Mouse (Mus musculus) intestine, postnatal 0 days (tissue): ENCODE data around the gene Enpp1. TPM values are rescaled to one million over a fixed set of nuclear protein-coding genes. Genes with fewer than 3 reads are reported as not detected.

Experiments used
- ATAC-seq: fragments of 200-750 bp; cut with Nextera tagmentation; 2 replicates; pipeline ENCODE4 v1.8.0; 2017; ENCODE audit warnings: mild to moderate bottlenecking, moderate TSS enrichment, moderate library complexity
- H3K27ac ChIP-seq: fragments of 300-500 bp; sonication (generic); 2 replicates; pipeline ENCODE4 v1.5.1; 2014; ENCODE audit warnings: mild to moderate bottlenecking, low read depth, low read length, moderate library complexity
- H3K27me3 ChIP-seq: fragments of 300-500 bp; sonication (generic); replicated peaks from 2 replicates; pipeline ENCODE4 v1.6.1; 2014; ENCODE audit warnings: low read length, mixed read lengths; ENCODE audit not compliant: control insufficient read depth, insufficient read depth
- H3K36me3 ChIP-seq: fragments of 300-500 bp; sonication (generic); 2 replicates; pipeline ENCODE4 v1.6.1; 2014; ENCODE audit warnings: mild to moderate bottlenecking, moderate library complexity; ENCODE audit not compliant: control insufficient read depth, insufficient read depth
- H3K4me1 ChIP-seq: fragments of 300-500 bp; sonication (generic); replicated peaks from 2 replicates; pipeline ENCODE4 v1.6.1; 2014; ENCODE audit warnings: antibody characterized with exemption, low read length, mixed read lengths; ENCODE audit not compliant: control insufficient read depth, insufficient read depth
- H3K4me2 ChIP-seq: fragments of 300-500 bp; sonication (generic); replicated peaks from 2 replicates; pipeline ENCODE4 v1.6.1; 2014; ENCODE audit warnings: low read depth, mild to moderate bottlenecking, moderate library complexity
- H3K4me3 ChIP-seq: fragments of 300-500 bp; sonication (generic); 2 replicates; pipeline ENCODE4 v1.5.1; 2014; ENCODE audit warnings: low read depth, low read length
- H3K9ac ChIP-seq: fragments of 300-500 bp; sonication (generic); 2 replicates; pipeline ENCODE4 v1.6.1; 2014; ENCODE audit warnings: mild to moderate bottlenecking, low read depth, low read length
- H3K9me3 ChIP-seq: fragments of 300-500 bp; sonication (generic); 2 replicates; pipeline ENCODE4 v1.6.1; 2016; ENCODE audit warnings: mixed run types; ENCODE audit not compliant: control insufficient read depth
- CTCF ChIP-seq: sonication (generic); IDR thresholded peaks from 2 replicates; pipeline ENCODE4 v1.5.1; 2016; ENCODE audit warnings: low read depth, mild to moderate bottlenecking, control low read depth, antibody characterized with exemption, moderate library complexity
- WGBS: fragments of 180-500 bp; shearing (Covaris S2); extraction: QIAGEN DNeasy Blood & Tissue Kit; methylation state at CpG from one replicate; pipeline ENCODE4 v1.1.7; 2014; 5-methylcytosine and 5-hydroxymethylcytosine counted together
- polyA plus RNA-seq: library from polyadenylated mRNA; unstranded; fragments of >200 nt; fragmentation: Nextera tagmentation; extraction: Ambion mirVana; gene quantifications from 2 replicates; pipeline ENCODE4 v1.2.1, GENCODE M21; 2015

Gene Enpp1
- polyA plus RNA-seq, 1 experiment from 2014 or later = 14.1 TPM

DNA sequence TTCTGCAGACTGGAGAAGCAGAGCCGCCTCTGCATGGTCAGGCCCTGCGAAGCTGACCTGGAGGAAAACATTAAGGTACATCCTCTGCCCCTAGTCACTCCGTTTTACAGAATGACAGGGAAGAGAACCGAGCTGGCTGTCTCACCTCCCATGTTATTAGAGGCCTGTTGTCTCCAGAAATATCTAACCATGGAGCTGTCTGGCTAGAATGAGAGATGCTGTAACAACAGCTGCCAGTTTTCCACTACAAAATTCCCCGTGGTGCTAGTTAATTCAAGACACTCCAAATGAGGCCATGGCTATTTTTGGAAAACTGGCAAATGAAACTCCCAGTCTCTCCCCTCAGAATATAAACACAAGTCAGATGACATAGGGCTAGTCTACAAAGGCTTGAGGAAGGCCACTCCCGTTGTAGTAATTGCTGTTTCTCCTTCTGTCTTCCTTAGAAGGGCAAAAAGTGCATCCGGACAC lies 115.1 kb downstream of the Enpp1 start:
- Histone ChIP-seq H3K4me2 (peak overlapping the region; percentile 90), H3K27ac (peak overlapping the region; percentile 54; the same call in 1 of the 2 replicates), H3K4me3 (peak overlapping the region; percentile 71), H3K9me3 (no peaks in the 10 kb centered on the region), H3K9ac (no peak overlapping the region), H3K27me3 (no peaks in the 10 kb centered on the region), H3K4me1 (no peaks in the 10 kb centered on the region; the same call in 1 of the 2 replicates), H3K36me3 (no peaks in the 10 kb centered on the region)
- ATAC-seq = no peak
- WGBS = 58% methylated on average over 7 of the region's 7 CpGs
- no peak for TF ChIP-seq CTCF

DNA sequence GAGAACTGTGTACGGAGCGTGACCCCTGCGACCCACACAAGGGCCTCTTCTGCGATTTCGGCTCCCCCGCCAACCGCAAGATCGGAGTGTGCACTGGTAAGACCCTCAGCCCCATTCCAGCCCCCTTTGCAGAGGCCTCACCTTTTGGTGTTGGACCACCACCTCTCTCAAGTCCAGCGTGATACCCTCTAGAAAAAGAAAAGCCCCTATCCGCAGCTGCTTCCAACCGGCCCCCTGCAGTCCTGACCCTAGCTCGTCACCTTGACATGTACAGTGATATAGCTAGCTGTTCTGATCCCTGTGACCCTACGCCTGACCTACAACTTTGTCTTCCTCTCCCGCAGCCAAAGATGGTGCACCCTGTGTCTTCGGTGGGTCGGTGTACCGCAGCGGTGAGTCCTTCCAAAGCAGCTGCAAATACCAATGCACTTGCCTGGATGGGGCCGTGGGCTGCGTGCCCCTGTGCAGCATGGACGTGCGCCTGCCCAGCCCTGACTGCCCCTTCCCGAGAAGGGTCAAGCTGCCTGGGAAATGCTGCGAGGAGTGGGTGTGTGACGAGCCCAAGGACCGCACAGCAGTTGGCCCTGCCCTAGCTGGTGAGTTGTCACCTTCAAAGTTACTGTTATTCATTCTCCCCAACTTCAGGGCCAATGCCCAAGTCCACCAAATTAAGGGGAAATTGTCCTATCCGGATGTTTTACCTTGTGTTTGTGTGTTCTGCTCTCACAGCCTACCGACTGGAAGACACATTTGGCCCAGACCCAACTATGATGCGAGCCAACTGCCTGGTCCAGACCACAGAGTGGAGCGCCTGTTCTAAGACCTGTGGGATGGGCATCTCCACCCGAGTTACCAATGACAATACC lies 115.7 kb downstream of the Enpp1 start:
- 32% methylated on average over 31 of the region's 31 CpGs for WGBS
- H3K27me3 ChIP-seq = no peaks in the 10 kb centered on the region
- no peaks in the 10 kb centered on the region for H3K36me3 ChIP-seq
- H3K4me1 ChIP-seq = no peaks in the 10 kb centered on the region; the same call in 1 of the 2 replicates
- peak overlapping the region; percentile 90 for H3K4me2 ChIP-seq
- no peak for TF ChIP-seq CTCF
- no peak for ATAC-seq
- no peaks in the 10 kb centered on the region for H3K9me3 ChIP-seq
- peak overlapping the region; percentile 81 for H3K27ac ChIP-seq
- peak overlapping the region; percentile 71 for H3K4me3 ChIP-seq
- peak overlapping the region; percentile 67 for H3K9ac ChIP-seq

DNA sequence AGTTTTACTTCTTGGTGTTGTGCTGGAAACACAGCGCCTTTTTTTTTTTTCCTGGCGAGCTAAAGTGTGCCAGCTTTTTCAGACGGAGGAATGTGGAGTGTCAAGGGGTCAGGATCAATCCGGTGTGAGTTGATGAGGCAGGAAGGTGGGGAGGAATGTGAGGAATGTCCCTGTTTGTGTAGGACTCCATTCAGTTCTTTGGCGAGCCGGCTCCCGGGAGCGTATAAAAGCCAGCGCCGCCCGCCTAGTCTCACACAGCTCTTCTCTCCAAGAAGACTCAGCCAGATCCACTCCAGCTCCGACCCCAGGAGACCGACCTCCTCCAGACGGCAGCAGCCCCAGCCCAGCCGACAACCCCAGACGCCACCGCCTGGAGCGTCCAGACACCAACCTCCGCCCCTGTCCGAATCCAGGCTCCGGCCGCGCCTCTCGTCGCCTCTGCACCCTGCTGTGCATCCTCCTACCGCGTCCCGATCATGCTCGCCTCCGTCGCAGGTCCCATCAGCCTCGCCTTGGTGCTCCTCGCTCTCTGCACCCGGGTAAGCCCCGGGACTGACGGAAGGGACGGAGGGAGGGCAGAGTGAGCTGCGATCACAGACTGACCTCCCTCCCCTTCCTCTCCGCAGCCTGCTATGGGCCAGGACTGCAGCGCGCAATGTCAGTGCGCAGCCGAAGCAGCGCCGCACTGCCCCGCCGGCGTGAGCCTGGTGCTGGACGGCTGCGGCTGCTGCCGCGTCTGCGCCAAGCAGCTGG lies 116.5 kb downstream of the Enpp1 start, which contains the start of gene Ccn2:
Ccn2 (plus strand) TSS at position 193 of the 753 bp plus-strand sequence.
- H3K27me3 ChIP-seq = no peaks in the 10 kb centered on the region
- under 1% methylated on average over 53 of the region's 53 CpGs for WGBS
- ATAC-seq = peak; percentile 66

DNA sequence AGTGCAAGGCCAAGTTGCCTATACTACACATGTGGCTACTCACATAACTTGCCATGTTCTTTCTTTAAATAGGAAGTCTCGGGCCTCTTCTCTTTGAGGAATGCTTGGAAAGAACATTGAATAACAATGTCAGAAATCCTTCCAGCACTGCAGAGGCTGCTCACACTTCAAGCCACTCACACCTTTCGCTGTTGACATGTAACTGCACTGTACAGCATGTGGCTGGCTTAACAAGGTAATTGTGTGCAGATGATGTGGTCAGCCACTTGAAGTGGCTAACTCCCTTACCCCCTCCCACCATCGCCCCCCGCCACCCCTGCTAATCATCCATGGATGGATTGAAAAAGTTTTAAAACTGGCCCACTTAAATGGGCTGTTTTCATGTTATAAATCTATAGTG lies 118.4 kb downstream of the Enpp1 start:
- no peak for ATAC-seq
- no peak overlapping the region for H3K27ac ChIP-seq
- no peak overlapping the region for H3K9ac ChIP-seq
- WGBS = 81% methylated on average over 4 of the region's 4 CpGs
- no peak overlapping the region for H3K4me2 ChIP-seq
- no peaks in the 10 kb centered on the region; the same call in 1 of the 2 replicates for H3K4me1 ChIP-seq
- no peaks in the 10 kb centered on the region for H3K9me3 ChIP-seq
- no peaks in the 10 kb centered on the region for H3K27me3 ChIP-seq
- H3K4me3 ChIP-seq = no peak overlapping the region
- H3K36me3 ChIP-seq = no peaks in the 10 kb centered on the region
- TF ChIP-seq CTCF = no peak

More for the DNA sequence above, 116.5 kb downstream of the Enpp1 start, which contains the start of gene Ccn2:
- Histone ChIP-seq H3K4me1 (no peaks in the 10 kb centered on the region; the same call in 1 of the 2 replicates), H3K9ac (peak within 1 kb of the TSS; percentile 67), H3K27ac (peak within 1 kb of the TSS; percentile 81), H3K9me3 (no peaks in the 10 kb centered on the region), H3K36me3 (no peaks in the 10 kb centered on the region), H3K4me2 (peak within 1 kb of the TSS; percentile 90), H3K4me3 (peak within 1 kb of the TSS; percentile 71)
- no peak; the same call in 1 of the 2 replicates for TF ChIP-seq CTCF

DNA sequence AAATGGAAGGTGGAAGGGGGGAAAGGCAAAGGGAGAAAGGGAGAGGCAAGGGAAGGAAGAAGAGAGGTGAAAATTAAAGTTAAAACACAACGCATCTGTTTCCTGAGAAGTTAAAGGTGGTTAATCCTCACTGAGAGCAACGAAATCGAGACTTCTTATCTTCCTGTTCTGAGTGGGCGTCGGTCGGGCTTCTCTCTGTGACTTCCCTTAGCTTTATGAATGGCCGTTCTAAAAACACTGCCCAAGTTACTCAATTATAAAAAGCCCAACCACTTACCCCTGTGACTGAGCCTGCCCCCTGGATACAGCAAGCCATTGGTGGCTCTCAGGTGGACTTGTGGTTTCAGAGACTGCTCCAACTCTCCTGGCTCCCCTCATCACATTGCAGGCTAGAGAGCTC lies 119.0 kb downstream of the Enpp1 start:
- Histone ChIP-seq H3K36me3 (no peaks in the 10 kb centered on the region), H3K4me3 (no peak overlapping the region), H3K27ac (no peak overlapping the region), H3K9ac (no peak overlapping the region), H3K4me1 (no peaks in the 10 kb centered on the region; the same call in 1 of the 2 replicates), H3K4me2 (no peak overlapping the region), H3K9me3 (no peaks in the 10 kb centered on the region), H3K27me3 (no peaks in the 10 kb centered on the region)
- WGBS = 32% methylated on average over 7 of the region's 7 CpGs
- no peak for ATAC-seq
- no peak for TF ChIP-seq CTCF

DNA sequence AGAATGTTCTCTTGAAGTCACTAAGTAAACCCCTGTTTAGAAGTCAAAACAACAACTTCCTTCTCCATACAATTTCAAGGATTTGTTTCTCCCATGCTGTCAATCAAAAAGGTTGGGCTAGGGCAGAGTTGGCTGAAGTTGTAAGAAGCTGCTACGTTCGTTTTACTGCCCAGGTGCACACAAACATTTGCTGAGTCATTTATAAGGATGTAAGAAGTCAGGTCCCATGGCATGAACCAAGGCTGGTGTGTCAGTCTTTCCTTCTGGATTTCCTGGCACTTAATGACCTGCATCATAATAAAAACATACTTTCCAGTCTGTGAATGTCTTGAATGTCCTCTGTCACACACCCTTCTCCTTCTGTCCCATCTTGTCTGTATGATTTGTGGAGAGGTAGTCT lies 119.6 kb downstream of the Enpp1 start:
- H3K9ac ChIP-seq = no peak overlapping the region
- no peaks in the 10 kb centered on the region for H3K36me3 ChIP-seq
- H3K4me2 ChIP-seq = no peak overlapping the region
- 46% methylated on average over 2 of the region's 2 CpGs for WGBS
- H3K9me3 ChIP-seq = no peaks in the 10 kb centered on the region
- TF ChIP-seq CTCF = no peak
- ATAC-seq = no peak
- H3K27ac ChIP-seq = no peak overlapping the region
- H3K4me1 ChIP-seq = no peaks in the 10 kb centered on the region; the same call in 1 of the 2 replicates
- H3K27me3 ChIP-seq = no peaks in the 10 kb centered on the region
- no peak overlapping the region for H3K4me3 ChIP-seq
